Mouse (Mus musculus) liver, embryonic 14.5 days (tissue): Measurements from ENCODE around the gene Nudt9.

Experiments used
- CTCF ChIP-seq: IDR thresholded peaks from 2 replicates; pipeline ENCODE4 v1.5.1; 2016; ENCODE audit warnings: antibody characterized with exemption, low read depth, control low read depth
- EP300 ChIP-seq: IDR thresholded peaks from 2 replicates; pipeline ENCODE4 v1.6.1; 2016; ENCODE audit warnings: antibody characterized with exemption, low read depth

DNA sequence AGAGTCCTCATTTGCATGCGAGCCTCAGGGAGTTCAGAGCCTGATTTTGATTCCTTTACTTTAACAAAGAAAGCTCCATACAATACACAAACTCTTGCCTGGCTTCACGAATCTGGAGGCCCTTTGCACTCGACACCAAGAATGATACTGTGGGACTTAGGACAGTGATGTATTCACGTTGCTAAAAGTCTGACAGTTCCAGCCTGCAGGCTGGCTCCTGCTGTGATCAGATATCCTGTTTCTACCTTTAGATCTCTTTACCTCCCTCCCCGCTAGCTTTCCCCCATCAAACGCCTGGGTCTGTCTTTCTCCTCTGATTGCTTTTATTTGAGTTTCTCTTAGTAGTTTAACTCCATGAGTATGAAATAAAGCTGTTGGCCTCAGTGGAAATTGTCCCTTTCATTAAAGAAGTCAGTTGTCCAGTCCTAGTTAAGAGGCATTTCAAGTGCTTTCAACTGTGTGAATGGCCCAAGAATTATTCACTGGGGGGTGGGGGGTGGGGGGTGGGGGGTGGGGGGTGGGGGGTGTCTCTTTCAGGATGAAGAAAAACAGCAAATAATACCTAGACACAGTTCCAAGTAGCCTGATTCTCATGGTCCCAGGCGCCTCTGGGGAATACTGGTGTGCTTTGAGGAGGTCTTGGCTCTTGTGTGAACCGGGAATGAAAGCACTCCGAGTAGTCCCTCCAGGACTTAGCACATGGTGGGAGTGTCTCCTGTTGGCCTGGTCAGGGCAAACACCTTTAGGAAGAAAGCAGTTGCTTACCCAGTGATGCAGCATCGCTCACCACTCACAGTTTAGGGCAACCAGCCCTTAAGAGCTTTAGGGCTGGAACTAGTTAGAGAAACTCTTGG, 55.8 kb downstream of the Nudt9 start:
- TF ChIP-seq CTCF (no peak), EP300 (no peak)
